Mouse (Mus musculus) neural tube, embryonic 10.5 days (tissue): ENCODE data around the gene Chga.

Source experiments
- DNase-seq: peaks from one replicate; pipeline ENCODE4 v3.0.0-alpha.2; 2017; ENCODE audit warnings: low spot score; ENCODE audit errors: extremely low spot score

Gene Chga

DNA sequence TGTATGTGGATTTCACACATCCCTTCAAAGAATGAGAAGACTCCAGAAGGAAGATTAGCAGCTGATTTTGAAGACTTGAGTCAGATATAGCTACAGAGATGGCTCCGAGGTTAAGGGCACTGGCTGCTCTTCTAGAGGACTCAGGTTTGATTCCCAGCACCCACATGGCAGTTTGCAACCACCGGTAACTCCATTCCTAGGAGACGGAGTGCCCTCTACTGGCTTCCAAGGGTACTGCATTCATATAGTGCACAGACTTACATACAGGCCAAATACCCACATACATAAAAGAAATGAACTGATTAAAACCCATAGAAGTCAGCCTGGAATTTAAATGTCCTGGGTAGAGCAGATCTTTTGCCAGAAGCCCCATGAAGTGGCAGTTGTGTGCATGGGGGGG, 43.8 kb downstream of the Chga start:
- DNase-seq: no peak

GRCm38 (mm10) chr12:102599801-102600200, 45.0 kb downstream of the Chga start:
- DNase-seq: no peak

DNA sequence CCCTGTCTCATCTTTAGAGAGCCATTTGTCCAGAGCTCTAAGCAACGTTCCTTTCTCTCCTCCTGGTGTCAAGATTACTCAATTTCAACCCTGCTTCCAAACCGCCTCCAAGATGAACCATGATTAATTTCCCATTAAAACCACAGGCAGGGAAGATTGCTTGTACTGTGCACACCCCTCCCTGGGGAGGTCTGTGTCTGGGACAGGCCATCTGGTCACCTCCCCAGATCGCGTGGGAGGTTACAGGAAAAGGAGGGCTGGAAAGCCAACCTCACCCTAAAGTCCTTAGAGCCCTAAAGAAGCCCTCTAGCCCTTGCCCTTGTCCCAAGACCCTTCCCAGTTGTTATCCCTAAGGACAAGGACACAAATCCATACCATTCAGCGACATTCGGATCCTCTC, 45.6 kb downstream of the Chga start:
- DNase-seq: no peak

DNA sequence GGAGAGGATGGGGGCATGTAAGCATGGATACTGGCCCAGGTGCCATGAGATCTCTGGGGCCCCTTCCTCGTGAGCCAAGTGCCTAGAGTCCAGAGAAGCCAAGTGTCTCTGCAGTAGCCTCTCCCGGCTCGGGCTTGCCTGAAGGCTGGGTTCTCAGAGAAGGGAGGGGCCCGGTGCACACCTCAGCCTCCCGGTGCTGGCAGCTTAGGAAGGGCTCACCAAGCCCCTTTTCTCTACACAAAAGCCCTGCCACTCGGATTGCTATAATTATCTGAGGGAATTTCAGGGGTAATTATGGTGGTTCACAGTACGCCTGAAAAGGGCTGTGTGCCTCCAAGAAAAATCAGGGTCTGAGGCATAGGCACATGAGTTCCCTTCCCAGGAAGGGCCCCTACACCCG, 47.1 kb downstream of the Chga start:
- DNase-seq: no peak

- DNase-seq: no peak
Observed at GRCm38 (mm10) chr12:102602255-102603041, 47.7 kb downstream of the Chga start.

- no peak for DNase-seq
Observed at GRCm38 (mm10) chr12:102605607-102606006, 50.8 kb downstream of the Chga start.

GRCm38 (mm10) chr12:102607066-102607465, 52.3 kb downstream of the Chga start:
- no peak for DNase-seq

GRCm38 (mm10) chr12:102607808-102608517, 53.2 kb downstream of the Chga start:
- DNase-seq: no peak

DNA sequence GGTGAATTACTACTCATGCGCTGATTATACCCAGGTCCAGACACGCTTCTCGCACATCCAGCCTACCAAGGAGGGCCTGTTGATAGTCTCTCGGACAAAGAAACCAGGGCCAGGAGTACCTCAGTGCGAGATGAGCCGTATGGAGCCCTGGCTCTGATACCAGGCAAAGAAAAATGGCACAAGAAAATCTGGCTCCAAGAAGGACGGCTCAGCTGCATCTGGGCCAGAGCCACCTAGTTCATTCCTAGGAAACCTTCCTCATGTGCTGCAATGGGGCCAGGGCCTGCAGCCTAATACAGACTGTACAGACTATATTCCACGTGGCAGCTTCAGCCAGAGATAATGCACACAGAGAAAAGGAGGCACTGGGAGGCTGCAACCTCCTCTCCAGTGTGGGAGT, 56.2 kb downstream of the Chga start:
- no peak for DNase-seq

- DNase-seq: no peak
Observed at GRCm38 (mm10) chr12:102612431-102612830, 57.7 kb downstream of the Chga start.

GRCm38 (mm10) chr12:102613411-102613810, 58.6 kb downstream of the Chga start:
- no peak for DNase-seq
